Mouse (Mus musculus) lung, embryonic 16.5 days (tissue): ENCODE data around the gene Bbx. TPM values are rescaled to one million over a fixed set of nuclear protein-coding genes. Genes with fewer than 3 reads are reported as not detected.

Source experiments
- ATAC-seq: fragments of 200-750 bp; cut with Nextera tagmentation; 2 replicates; pipeline ENCODE4 v1.8.0; 2017; ENCODE audit warnings: low read depth, mild to moderate bottlenecking, moderate library complexity
- H3K27ac ChIP-seq: fragments of 300-500 bp; sonication (generic); 2 replicates; pipeline ENCODE4 v1.5.1; 2014; ENCODE audit warnings: mild to moderate bottlenecking, control low read depth, low read length
- H3K27me3 ChIP-seq: fragments of 300-500 bp; sonication (generic); 2 replicates; pipeline ENCODE4 v1.6.1; 2014; ENCODE audit warnings: low read depth, low read length, mixed read lengths; ENCODE audit not compliant: control insufficient read depth, insufficient read depth
- H3K36me3 ChIP-seq: fragments of 300-500 bp; sonication (generic); 2 replicates; pipeline ENCODE4 v1.6.1; 2014; ENCODE audit warnings: low read length; ENCODE audit not compliant: control insufficient read depth, insufficient read depth
- H3K4me1 ChIP-seq: fragments of 300-500 bp; sonication (generic); replicated peaks from 2 replicates; pipeline ENCODE4 v1.6.1; 2014; ENCODE audit warnings: low read length, mixed read lengths; ENCODE audit not compliant: control insufficient read depth, insufficient read depth
- H3K4me2 ChIP-seq: fragments of 300-500 bp; sonication (generic); 2 replicates; pipeline ENCODE4 v1.6.1; 2014; ENCODE audit warnings: low read depth, low read length, control low read depth
- H3K4me3 ChIP-seq: fragments of 300-500 bp; sonication (generic); 2 replicates; pipeline ENCODE4 v1.5.1; 2014; ENCODE audit warnings: mild to moderate bottlenecking, low read length, control low read depth
- H3K9ac ChIP-seq: fragments of 300-500 bp; sonication (generic); 2 replicates; pipeline ENCODE4 v1.6.1; 2014; ENCODE audit warnings: low read length, control low read depth
- H3K9me3 ChIP-seq: fragments of 300-500 bp; sonication (generic); 2 replicates; pipeline ENCODE4 v1.6.1; 2016; ENCODE audit warnings: low read length; ENCODE audit not compliant: control insufficient read depth
- WGBS: fragments of 180-500 bp; shearing (Covaris S2); extraction: QIAGEN DNeasy Blood & Tissue Kit; methylation state at CpG from one replicate; pipeline ENCODE4 v1.1.7; 2014; 5-methylcytosine and 5-hydroxymethylcytosine counted together
- polyA plus RNA-seq: library from polyadenylated mRNA; unstranded; fragments of >200 nt; fragmentation: Nextera tagmentation; extraction: Ambion mirVana; gene quantifications from 2 replicates; pipeline ENCODE4 v1.2.1, GENCODE M21; 2015

Bbx gene
- polyA plus RNA-seq, 1 experiment from 2014 or later, result 43.1 TPM

DNA sequence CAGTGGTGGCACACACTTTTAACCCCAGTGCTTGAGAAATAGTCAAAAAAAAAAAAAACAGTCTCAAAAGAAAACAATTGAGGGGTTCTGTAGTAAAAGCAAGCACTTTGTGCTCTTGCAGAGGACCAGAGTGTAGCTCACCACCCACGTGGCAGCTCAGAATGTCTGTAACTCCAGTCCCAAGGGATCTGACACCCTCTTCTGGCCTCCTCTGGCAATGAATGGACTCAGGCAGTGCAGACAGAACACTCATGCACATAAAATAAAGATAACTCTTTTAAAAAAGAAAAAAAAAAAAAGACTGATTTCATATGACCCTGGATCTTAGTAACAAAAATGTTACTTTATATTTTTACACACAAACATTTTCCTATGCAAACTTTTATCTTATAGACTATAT is 12.1 kb downstream of the Bbx start:
- H3K36me3 ChIP-seq, result no peaks in the 10 kb centered on the region; the same call in 1 of the 2 replicates
- no peak overlapping the region for H3K27ac ChIP-seq
- H3K9ac ChIP-seq, result no peak overlapping the region
- H3K4me1 ChIP-seq, result no peaks in the 10 kb centered on the region
- no peaks in the 10 kb centered on the region for H3K27me3 ChIP-seq
- no peaks in the 10 kb centered on the region for H3K9me3 ChIP-seq
- WGBS, result 26% methylated on average over 1 of the region's 1 CpGs
- H3K4me2 ChIP-seq, result no peak overlapping the region
- no peak overlapping the region for H3K4me3 ChIP-seq
- no peak for ATAC-seq

DNA sequence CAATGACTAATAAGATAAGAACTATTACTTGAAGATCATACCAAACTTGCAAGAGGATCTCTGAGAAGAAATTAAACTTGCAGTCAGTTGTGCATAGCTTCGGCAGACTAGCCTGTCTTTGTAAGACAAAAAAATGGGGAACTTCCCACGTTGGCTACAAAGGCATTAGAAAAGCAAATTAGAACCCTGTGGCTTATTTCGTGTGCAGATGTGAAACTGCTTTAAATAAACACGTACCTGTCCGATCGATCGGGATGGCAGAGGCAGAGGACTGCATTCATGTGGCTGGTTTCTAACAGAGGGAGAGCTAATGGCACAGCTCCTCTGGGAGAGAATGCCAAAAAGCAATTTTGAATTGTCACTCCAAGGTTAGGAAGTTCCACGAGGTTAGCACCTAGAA is 16.8 kb downstream of the Bbx start:
- H3K9ac ChIP-seq, result no peak overlapping the region
- 73% methylated on average over 8 of the region's 8 CpGs for WGBS

DNA sequence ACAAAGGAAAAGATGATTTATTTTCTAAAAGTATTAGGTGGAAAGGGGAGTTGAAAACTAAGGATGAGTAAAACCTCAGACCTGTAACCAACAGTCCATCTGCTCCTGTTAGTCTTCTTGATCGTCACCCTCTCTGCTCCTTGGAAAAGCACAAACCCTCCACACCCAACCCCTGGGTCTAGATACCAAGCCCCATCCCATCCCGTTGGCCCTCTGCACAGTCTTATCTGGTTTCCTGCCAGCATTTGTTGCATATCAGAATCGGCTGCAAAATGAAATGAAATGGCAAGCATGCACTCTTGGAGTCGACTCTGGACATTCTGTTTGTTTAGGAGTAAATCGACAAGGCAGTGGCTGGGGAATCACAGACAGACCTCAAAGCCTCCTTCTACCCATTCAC is 29.3 kb downstream of the Bbx start:
- H3K9me3 ChIP-seq, result no peaks in the 10 kb centered on the region
- whole genome bisulfite sequencing, result 32% methylated on average over 5 of the region's 5 CpGs
- no peaks in the 10 kb centered on the region for H3K36me3 ChIP-seq
- H3K4me3 ChIP-seq, result no peak overlapping the region
- no peak for ATAC-seq
- H3K4me2 ChIP-seq, result no peak overlapping the region
- no peaks in the 10 kb centered on the region for H3K27me3 ChIP-seq
- no peak overlapping the region for H3K27ac ChIP-seq
- H3K9ac ChIP-seq, result no peak overlapping the region
- peaks cover 7% of the 10 kb centered on the region for H3K4me1 ChIP-seq

More for the DNA sequence above, 16.8 kb downstream of the Bbx start:
- no peak for ATAC-seq
- Histone ChIP-seq H3K27ac (no peak overlapping the region), H3K4me3 (no peak overlapping the region), H3K4me2 (no peak overlapping the region), H3K27me3 (no peaks in the 10 kb centered on the region), H3K4me1 (no peaks in the 10 kb centered on the region), H3K9me3 (no peaks in the 10 kb centered on the region), H3K36me3 (no peaks in the 10 kb centered on the region; the same call in 1 of the 2 replicates)

DNA sequence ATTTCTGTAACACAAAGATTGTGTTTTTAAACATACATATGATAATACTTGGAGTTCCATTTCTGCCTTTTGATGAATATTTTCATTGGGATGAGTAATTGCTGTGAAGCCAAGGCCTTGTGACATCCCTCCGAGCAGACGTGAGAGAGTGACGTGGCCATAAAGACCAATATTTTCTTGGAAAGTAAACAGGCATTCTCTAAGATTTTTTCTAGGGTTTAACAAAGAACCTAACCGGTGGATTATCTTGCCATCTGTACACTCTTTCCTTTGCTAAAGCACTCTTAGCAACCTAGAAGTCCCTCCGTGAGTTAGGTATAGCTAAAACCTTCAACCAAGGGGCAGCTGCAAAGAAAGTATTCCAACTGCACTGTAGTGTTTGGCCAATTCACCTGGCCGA is 32.4 kb downstream of the Bbx start:
- ATAC-seq, result no peak
- 80% methylated on average over 6 of the region's 6 CpGs for WGBS
- H3K4me3 ChIP-seq, result no peak overlapping the region

DNA sequence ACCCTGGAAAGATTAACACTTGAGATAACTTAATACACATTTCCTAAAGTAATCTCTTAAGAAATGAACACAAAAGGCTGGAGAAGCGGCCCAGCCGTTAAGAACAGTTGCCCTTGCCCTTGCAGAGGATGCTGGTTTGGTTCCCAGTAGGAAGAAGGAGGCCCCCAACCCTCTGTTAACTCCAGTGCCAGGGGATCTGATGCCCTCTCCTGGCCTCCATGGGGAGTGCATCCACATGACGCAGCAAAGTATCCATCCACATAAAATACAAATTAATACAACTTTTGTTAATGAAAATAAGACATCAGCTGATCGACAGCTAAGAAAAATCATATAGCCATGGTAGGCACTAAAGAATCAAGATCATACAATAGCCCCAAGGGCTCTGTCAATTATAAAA is 33.6 kb downstream of the Bbx start:
- Histone ChIP-seq H3K36me3 (no peaks in the 10 kb centered on the region), H3K4me3 (no peak overlapping the region), H3K4me2 (no peak overlapping the region), H3K9me3 (no peaks in the 10 kb centered on the region), H3K4me1 (peaks cover 7% of the 10 kb centered on the region), H3K27ac (no peak overlapping the region), H3K27me3 (no peaks in the 10 kb centered on the region), H3K9ac (no peak overlapping the region)
- 79% methylated on average over 4 of the region's 4 CpGs for WGBS
- ATAC-seq, result no peak

More for the DNA sequence above, 32.4 kb downstream of the Bbx start:
- H3K27me3 ChIP-seq, result no peaks in the 10 kb centered on the region
- no peak overlapping the region for H3K9ac ChIP-seq
- H3K4me2 ChIP-seq, result no peak overlapping the region
- no peak overlapping the region for H3K27ac ChIP-seq
- H3K9me3 ChIP-seq, result no peaks in the 10 kb centered on the region
- no peaks in the 10 kb centered on the region for H3K36me3 ChIP-seq
- H3K4me1 ChIP-seq, result peaks cover 7% of the 10 kb centered on the region

DNA sequence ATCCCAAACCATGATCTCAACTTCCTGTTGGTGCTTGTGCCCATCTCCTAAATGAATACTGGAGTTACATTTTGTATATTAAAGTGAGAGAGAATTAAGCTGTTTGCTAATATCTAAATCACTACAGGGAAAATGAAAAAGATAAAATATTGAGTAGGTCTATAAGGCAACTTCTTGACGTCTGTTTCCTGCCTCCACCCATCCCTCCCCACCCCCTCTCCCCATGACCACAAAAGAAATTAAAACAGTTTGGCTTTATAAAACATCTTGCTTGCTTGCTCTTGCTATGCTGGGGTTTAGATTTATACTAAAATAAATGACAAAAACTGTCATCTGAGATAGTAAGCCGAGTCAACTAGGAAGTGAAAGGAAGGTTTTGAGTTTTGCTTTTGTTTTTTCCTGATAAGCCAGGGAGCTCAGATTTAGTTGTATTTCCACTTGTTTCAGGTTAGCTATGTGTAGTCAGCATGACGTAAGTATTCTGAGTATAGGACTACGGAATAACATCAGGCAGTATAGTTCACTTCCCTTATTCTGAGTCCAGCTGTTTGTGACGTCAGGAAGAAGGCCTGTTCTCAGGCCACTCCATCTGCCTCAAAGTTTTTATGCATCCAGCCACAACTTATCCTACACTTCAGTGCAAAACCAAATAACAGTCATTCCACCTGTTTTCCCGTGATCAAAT is 36.1 kb downstream of the Bbx start:
- Histone ChIP-seq H3K36me3 (no peaks in the 10 kb centered on the region), H3K4me3 (no peak overlapping the region), H3K4me1 (no peaks in the 10 kb centered on the region; the same call in 1 of the 2 replicates), H3K9me3 (no peaks in the 10 kb centered on the region), H3K27me3 (no peaks in the 10 kb centered on the region), H3K9ac (no peak overlapping the region), H3K4me2 (no peak overlapping the region), H3K27ac (no peak overlapping the region)
- no peak for ATAC-seq
- 76% methylated on average over 6 of the region's 6 CpGs for WGBS

DNA sequence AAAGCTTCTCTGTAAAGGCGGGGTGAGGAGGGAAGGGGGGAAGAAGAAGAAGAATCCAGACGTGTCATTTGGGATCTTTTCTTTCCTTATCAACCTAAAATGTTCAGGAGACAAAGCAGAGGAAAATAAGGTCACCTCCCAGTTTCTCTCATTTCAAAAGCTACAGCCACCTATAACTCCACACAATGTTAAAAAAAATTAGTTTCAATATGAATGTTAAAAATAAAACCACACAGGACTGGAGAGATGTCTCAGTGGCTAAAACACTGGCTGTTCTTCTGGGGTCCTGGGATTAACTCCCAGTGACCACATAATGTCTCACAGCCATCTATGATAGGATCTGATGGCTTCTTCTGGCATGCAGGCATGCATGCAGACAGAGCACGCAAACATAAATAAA is 43.7 kb downstream of the Bbx start:
- 59% methylated on average over 3 of the region's 3 CpGs for WGBS
- Histone ChIP-seq H3K9ac (no peak overlapping the region), H3K36me3 (no peaks in the 10 kb centered on the region), H3K9me3 (no peaks in the 10 kb centered on the region), H3K4me1 (no peaks in the 10 kb centered on the region), H3K4me2 (no peak overlapping the region), H3K27me3 (no peaks in the 10 kb centered on the region), H3K27ac (no peak overlapping the region), H3K4me3 (no peak overlapping the region)
- no peak for ATAC-seq

DNA sequence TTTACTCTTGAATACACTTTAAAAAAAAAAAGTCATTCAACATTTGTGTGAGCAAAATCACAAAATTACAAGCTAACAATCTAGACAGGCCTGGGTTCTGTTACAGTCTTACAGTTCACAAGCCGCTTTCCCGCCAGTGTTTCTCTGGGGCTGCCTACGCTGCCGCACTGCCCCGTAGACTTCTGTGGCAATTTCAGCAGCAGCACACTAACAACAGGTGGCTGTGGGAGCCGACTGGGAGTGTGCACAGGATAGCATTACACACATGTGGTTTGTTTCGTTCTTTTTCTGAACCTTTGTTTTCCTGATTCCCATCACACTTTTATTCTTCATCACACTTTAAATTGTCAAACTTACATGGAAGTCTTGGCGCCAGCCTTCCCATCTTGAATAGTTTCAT is 48.6 kb downstream of the Bbx start:
- no peak overlapping the region for H3K9ac ChIP-seq
- no peak overlapping the region for H3K4me2 ChIP-seq
- 90% methylated on average over 8 of the region's 8 CpGs for WGBS
- H3K4me3 ChIP-seq, result no peak overlapping the region
- no peaks in the 10 kb centered on the region for H3K27me3 ChIP-seq
- H3K36me3 ChIP-seq, result no peaks in the 10 kb centered on the region
- H3K4me1 ChIP-seq, result peaks cover 16% of the 10 kb centered on the region
- no peak for ATAC-seq
- no peak overlapping the region for H3K27ac ChIP-seq
- no peaks in the 10 kb centered on the region for H3K9me3 ChIP-seq

DNA sequence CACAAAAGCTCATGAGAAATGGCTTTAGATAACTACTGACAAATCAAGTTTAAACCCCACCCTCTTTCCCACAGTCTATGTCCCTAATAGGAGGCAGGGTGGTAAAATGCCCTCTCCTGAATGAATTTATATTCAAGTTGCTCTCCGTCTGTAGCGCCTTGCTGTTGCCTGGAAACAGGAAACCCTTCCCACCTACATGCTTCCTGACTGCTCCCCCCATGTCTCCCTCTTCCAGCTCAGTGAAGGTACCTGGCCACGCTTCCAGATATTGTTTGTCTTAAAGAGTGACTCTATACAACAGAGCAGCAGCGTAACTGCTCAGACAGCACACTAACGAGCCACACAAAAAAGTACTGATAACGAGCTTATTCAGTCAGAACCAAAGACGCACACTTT is 50.8 kb downstream of the Bbx start:
- ATAC-seq, result peak; percentile 54; the same call in 1 of the 2 replicates
- no peaks in the 10 kb centered on the region for H3K36me3 ChIP-seq
- peak overlapping the region; percentile 44 for H3K4me2 ChIP-seq
- H3K27me3 ChIP-seq, result no peaks in the 10 kb centered on the region
- no peak overlapping the region for H3K27ac ChIP-seq
- no peaks in the 10 kb centered on the region for H3K9me3 ChIP-seq
- WGBS, result 22% methylated on average over 7 of the region's 7 CpGs
- peaks cover 16% of the 10 kb centered on the region for H3K4me1 ChIP-seq
- no peak overlapping the region for H3K9ac ChIP-seq
- H3K4me3 ChIP-seq, result peak overlapping the region; percentile 18
